Mouse (Mus musculus) lung, embryonic 16.5 days (tissue): Measurements from ENCODE around the gene G0s2. TPM values are rescaled to one million over a fixed set of nuclear protein-coding genes. Genes with fewer than 3 reads are reported as not detected.

ENCODE experiments used
- ATAC-seq: fragments of 200-750 bp; cut with Nextera tagmentation; 2 replicates; pipeline ENCODE4 v1.8.0; 2017; ENCODE audit warnings: low read depth, mild to moderate bottlenecking, moderate library complexity
- H3K27ac ChIP-seq: fragments of 300-500 bp; sonication (generic); 2 replicates; pipeline ENCODE4 v1.5.1; 2014; ENCODE audit warnings: mild to moderate bottlenecking, control low read depth, low read length
- H3K27me3 ChIP-seq: fragments of 300-500 bp; sonication (generic); 2 replicates; pipeline ENCODE4 v1.6.1; 2014; ENCODE audit warnings: low read depth, low read length, mixed read lengths; ENCODE audit not compliant: control insufficient read depth, insufficient read depth
- H3K36me3 ChIP-seq: fragments of 300-500 bp; sonication (generic); 2 replicates; pipeline ENCODE4 v1.6.1; 2014; ENCODE audit warnings: low read length; ENCODE audit not compliant: control insufficient read depth, insufficient read depth
- H3K4me1 ChIP-seq: fragments of 300-500 bp; sonication (generic); replicated peaks from 2 replicates; pipeline ENCODE4 v1.6.1; 2014; ENCODE audit warnings: low read length, mixed read lengths; ENCODE audit not compliant: control insufficient read depth, insufficient read depth
- H3K4me2 ChIP-seq: fragments of 300-500 bp; sonication (generic); 2 replicates; pipeline ENCODE4 v1.6.1; 2014; ENCODE audit warnings: low read depth, low read length, control low read depth
- H3K4me3 ChIP-seq: fragments of 300-500 bp; sonication (generic); 2 replicates; pipeline ENCODE4 v1.5.1; 2014; ENCODE audit warnings: mild to moderate bottlenecking, low read length, control low read depth
- H3K9ac ChIP-seq: fragments of 300-500 bp; sonication (generic); 2 replicates; pipeline ENCODE4 v1.6.1; 2014; ENCODE audit warnings: low read length, control low read depth
- H3K9me3 ChIP-seq: fragments of 300-500 bp; sonication (generic); 2 replicates; pipeline ENCODE4 v1.6.1; 2016; ENCODE audit warnings: low read length; ENCODE audit not compliant: control insufficient read depth
- WGBS: fragments of 180-500 bp; shearing (Covaris S2); extraction: QIAGEN DNeasy Blood & Tissue Kit; methylation state at CpG from one replicate; pipeline ENCODE4 v1.1.7; 2014; 5-methylcytosine and 5-hydroxymethylcytosine counted together
- polyA plus RNA-seq: library from polyadenylated mRNA; unstranded; fragments of >200 nt; fragmentation: Nextera tagmentation; extraction: Ambion mirVana; gene quantifications from 2 replicates; pipeline ENCODE4 v1.2.1, GENCODE M21; 2015

The G0s2 gene
- polyA plus RNA-seq, 1 experiment from 2014 or later, result 263 TPM

DNA sequence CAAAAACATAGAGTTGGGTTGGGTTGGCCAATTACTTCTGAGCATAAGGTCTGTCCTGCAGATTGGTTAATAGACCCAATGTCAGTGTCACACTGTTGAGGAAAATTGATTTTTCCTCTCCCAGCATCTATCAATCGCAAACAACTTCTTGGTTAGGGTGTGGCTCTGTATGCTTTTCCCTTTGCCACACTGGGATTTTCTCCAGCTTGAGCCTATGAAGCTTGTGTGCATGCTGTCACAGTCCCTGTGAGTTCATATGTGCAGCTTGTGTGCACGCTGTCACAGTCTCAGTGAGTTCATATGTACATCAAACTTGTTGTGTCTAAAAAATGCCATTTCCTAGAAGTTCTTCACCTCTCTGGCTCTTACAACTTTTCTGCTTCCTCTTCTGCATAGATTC, 33.8 kb upstream of the G0s2 start:
- WGBS, result 84% methylated on average over 2 of the region's 2 CpGs
- Histone ChIP-seq H3K4me3 (no peak overlapping the region), H3K9ac (no peak overlapping the region), H3K4me1 (peaks cover 3% of the 10 kb centered on the region; the same call in 1 of the 2 replicates), H3K27ac (no peak overlapping the region), H3K9me3 (no peaks in the 10 kb centered on the region), H3K27me3 (no peaks in the 10 kb centered on the region), H3K36me3 (no peaks in the 10 kb centered on the region), H3K4me2 (no peak overlapping the region)
- no peak for ATAC-seq

DNA sequence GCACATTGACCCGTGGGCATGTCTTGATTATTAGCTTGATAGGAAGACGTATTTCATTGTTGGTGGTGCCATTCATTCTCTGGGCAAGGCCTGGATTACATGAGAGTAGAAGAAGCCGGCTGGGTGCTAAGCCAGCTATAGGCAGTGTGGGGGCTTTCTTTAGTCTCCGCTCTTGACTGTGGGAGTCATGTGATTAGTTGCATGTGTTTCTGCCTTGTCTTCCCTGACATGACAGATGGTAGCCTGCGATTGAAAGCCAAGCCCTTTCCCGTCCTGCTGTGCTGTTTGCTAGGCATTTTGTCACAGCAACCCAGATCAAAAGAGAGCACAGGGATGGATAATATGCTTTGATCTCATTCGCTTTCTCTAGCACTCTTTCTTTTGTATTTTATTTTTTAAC, 32.4 kb upstream of the G0s2 start:
- Histone ChIP-seq H3K9ac (no peak overlapping the region), H3K36me3 (no peaks in the 10 kb centered on the region), H3K4me2 (no peak overlapping the region), H3K9me3 (no peaks in the 10 kb centered on the region), H3K4me1 (peaks cover 1% of the 10 kb centered on the region; the same call in 1 of the 2 replicates), H3K27me3 (no peaks in the 10 kb centered on the region), H3K4me3 (no peak overlapping the region), H3K27ac (no peak overlapping the region)
- ATAC-seq, result no peak
- WGBS, result 45% methylated on average over 7 of the region's 7 CpGs

DNA sequence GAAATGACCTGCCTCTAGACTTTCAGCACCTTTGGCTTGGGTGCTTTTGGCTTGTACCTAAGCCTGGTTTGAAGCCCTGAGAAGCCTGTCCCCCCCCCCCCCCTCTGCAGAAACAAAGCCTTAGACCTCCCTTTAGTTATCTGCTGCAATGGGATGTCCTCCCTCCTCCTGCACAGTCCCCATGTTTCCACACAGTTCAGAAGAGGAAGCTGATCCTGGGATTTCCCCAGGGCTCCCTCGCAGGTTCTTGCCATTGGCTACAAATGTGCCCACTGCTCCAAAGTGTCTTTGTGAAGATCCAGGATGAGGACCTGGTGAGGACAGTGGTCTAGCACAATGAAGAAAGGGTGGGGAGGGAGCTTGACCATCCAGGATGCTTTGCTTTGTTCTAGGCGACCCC, 30.1 kb upstream of the G0s2 start:
- 55% methylated on average over 2 of the region's 2 CpGs for WGBS
- no peaks in the 10 kb centered on the region for H3K9me3 ChIP-seq
- peak overlapping the region; percentile 51 for H3K4me2 ChIP-seq
- H3K9ac ChIP-seq, result no peak overlapping the region
- H3K27me3 ChIP-seq, result no peaks in the 10 kb centered on the region
- H3K4me3 ChIP-seq, result no peak overlapping the region
- H3K27ac ChIP-seq, result no peak overlapping the region
- no peak for ATAC-seq
- H3K36me3 ChIP-seq, result no peaks in the 10 kb centered on the region
- no peaks in the 10 kb centered on the region; the same call in 1 of the 2 replicates for H3K4me1 ChIP-seq

DNA sequence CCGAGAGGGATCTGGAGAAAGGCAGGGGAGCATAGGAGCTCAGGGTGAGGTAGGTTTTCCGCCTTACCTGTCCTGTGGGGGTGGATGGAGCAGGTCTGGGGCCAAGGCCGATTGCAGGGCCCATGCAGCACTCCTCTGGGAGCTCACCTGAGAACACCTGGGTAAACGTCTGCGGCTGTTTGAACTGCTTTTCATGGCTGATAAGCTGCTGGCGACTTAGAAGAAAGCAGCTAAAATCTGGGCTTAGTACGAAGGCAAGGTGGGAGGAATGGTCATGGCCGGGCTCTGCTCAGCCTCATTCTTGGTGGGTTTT, 29.0 kb upstream of the G0s2 start:
- H3K4me1 ChIP-seq, result no peaks in the 10 kb centered on the region; the same call in 1 of the 2 replicates
- no peaks in the 10 kb centered on the region for H3K36me3 ChIP-seq
- peak; percentile 75 for ATAC-seq
- no peaks in the 10 kb centered on the region for H3K27me3 ChIP-seq
- H3K4me3 ChIP-seq, result peak overlapping the region; percentile 28
- no peaks in the 10 kb centered on the region for H3K9me3 ChIP-seq
- 36% methylated on average over 8 of the region's 8 CpGs for WGBS
- peak overlapping the region; percentile 8; the same call in 1 of the 2 replicates for H3K9ac ChIP-seq
- peak overlapping the region; percentile 51 for H3K4me2 ChIP-seq
- peak overlapping the region; percentile 75 for H3K27ac ChIP-seq

DNA sequence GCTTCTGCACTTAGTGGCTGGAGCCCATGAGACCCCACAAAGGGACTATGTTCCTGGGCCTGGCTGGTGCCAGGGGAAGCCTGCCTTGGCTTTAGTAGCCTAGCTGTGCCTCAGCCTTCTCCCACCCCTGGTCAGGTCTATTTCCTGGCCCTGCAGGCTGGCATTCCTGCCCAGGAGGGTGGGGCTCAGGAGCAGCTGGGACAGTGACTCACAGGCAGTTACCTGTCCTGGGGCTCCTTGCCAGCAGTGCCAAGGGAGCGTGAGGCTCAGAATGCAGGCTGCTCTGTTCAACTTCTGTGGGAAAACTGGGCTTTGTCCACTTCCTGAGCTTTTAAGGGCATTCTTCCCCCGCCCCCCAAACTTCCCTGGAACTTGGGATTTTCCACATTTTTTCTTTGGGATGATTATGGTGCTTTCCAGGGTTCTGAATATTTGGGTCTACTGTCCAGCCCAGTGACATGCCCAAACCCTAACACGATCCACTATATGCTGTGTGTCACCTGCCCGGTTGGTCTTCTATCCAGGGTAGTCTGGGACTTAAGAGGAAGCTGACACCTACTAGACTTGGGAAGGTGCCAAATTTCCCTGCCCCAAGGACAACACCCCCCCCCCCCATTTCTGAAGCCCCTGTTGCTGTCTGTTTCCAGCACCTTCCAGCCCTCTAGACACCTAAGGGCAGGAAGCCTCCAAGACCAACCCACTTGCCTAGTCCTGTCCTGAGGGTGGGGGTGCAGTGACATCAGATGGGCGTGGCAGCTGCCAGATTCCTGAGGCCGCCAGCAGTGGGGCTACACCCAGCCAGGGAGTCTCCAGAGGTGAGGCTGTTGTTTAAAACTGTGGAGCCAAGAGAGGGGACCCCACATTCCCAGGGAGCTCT, 28.4 kb upstream of the G0s2 start:
- peak overlapping the region; percentile 51 for H3K4me2 ChIP-seq
- no peaks in the 10 kb centered on the region for H3K9me3 ChIP-seq
- H3K4me1 ChIP-seq, result no peaks in the 10 kb centered on the region; the same call in 1 of the 2 replicates
- H3K9ac ChIP-seq, result peak overlapping the region; percentile 8; the same call in 1 of the 2 replicates
- WGBS, result 34% methylated on average over 6 of the region's 6 CpGs
- no peaks in the 10 kb centered on the region for H3K36me3 ChIP-seq
- peak overlapping the region; percentile 28 for H3K4me3 ChIP-seq
- H3K27ac ChIP-seq, result peak overlapping the region; percentile 75
- ATAC-seq, result peak; percentile 92
- no peaks in the 10 kb centered on the region for H3K27me3 ChIP-seq

DNA sequence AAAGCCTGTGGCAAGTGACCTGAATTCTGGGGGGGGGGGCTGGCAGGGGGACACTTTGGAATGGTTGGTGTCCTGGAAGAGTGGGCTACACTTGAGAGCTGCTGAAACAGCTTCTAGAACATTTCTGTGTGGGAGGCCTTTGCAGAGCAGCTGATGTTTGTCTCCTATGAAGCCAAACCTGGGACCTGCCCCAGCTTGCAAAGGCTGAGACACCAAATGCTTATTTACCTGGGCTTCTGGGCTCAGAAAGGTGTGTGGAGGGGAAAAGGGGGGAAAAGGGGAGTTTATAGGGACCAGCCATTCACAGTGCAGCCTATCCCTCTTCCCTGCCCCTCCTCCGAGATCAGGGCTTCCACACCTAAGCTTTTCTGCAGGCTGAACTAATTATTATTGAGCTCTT, 27.0 kb upstream of the G0s2 start:
- no peak overlapping the region for H3K27ac ChIP-seq
- no peaks in the 10 kb centered on the region for H3K9me3 ChIP-seq
- WGBS, result 67% methylated on average over 1 of the region's 1 CpGs
- H3K4me2 ChIP-seq, result no peak overlapping the region
- no peak overlapping the region for H3K9ac ChIP-seq
- no peak for ATAC-seq
- no peaks in the 10 kb centered on the region for H3K27me3 ChIP-seq
- H3K4me1 ChIP-seq, result no peaks in the 10 kb centered on the region; the same call in 1 of the 2 replicates
- H3K4me3 ChIP-seq, result no peak overlapping the region
- no peaks in the 10 kb centered on the region for H3K36me3 ChIP-seq

DNA sequence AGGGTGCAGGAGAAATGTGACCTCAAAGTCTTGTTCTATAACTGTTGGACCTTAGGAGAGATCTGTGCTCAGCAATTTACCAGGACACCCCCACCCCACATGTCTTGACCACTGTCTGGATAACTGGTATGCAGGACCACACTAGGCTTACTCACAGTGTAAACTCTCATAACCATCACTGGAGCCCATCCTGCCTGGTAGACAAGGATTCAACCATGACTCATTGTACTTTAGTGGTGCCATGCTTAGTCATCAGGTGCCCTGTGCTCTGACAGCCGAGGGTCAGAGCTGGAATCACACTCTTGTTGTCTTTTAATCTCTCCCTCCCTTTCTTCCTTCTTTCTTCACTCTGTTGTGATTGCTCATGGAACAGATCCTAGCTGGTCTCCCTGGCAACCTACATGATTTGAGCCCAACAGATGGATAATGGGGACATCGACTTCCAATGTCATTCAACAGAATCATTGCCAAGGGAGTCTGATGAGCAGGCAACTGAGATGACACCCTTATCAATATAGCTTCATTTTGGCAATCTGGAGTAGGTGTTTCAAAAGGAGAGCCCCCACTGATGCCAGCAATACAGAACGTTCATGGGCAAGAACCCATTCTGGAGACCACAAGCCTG, 25.2 kb upstream of the G0s2 start:
- WGBS, result 72% methylated on average over 3 of the region's 3 CpGs
- Histone ChIP-seq H3K36me3 (no peaks in the 10 kb centered on the region), H3K4me3 (no peak overlapping the region), H3K4me2 (no peak overlapping the region), H3K9ac (no peak overlapping the region), H3K4me1 (no peaks in the 10 kb centered on the region; the same call in 1 of the 2 replicates), H3K9me3 (no peaks in the 10 kb centered on the region), H3K27me3 (no peaks in the 10 kb centered on the region), H3K27ac (no peak overlapping the region)
- ATAC-seq, result no peak

DNA sequence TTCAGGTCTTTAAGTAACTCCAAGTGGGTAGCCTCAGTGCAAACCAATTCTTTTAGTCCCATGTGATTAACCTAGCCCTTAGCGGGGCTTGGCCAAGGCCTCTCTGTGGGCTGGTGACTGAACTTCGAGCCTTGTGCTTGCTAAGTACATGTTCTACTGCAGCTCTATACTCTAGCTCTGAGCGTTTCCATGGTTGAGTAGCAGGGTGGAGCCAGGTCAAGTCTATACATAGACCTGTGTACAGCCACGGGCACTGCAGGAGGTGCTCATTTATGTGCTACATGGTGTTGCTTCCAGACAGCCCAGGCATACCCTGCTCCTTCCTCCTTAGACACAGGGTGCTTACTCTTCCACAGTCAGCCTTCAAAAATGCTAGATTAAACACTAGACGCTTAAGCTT, 22.9 kb upstream of the G0s2 start:
- no peaks in the 10 kb centered on the region for H3K36me3 ChIP-seq
- no peak overlapping the region for H3K4me2 ChIP-seq
- no peak overlapping the region for H3K9ac ChIP-seq
- 72% methylated on average over 5 of the region's 5 CpGs for WGBS
- H3K27ac ChIP-seq, result no peak overlapping the region
- no peaks in the 10 kb centered on the region for H3K27me3 ChIP-seq
- no peaks in the 10 kb centered on the region for H3K9me3 ChIP-seq
- no peak overlapping the region for H3K4me3 ChIP-seq
- no peak for ATAC-seq
- H3K4me1 ChIP-seq, result no peaks in the 10 kb centered on the region; the same call in 1 of the 2 replicates

DNA sequence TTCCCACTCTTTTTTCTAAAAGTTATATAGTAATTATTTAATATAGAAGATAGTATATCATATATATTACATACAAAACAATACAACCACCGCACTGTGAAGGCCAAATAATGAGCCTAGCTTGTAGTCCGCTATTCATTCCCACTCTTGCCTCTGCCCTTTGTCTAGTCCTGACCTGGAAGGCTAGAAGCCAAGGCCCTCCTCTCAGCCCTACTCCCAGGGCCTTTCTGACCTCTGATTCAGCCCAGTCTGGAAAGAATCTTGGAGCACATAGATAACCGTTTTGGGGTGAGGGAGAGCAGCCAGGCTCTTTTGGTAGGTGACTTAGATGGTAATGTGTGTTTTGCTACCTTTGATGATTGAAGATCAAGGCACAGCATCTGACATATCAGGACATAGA, 20.9 kb upstream of the G0s2 start:
- H3K9ac ChIP-seq, result no peak overlapping the region
- H3K27me3 ChIP-seq, result no peaks in the 10 kb centered on the region
- no peaks in the 10 kb centered on the region for H3K4me1 ChIP-seq
- H3K4me2 ChIP-seq, result no peak overlapping the region
- ATAC-seq, result no peak
- WGBS, result 63% methylated on average over 3 of the region's 3 CpGs
- no peaks in the 10 kb centered on the region for H3K36me3 ChIP-seq
- H3K4me3 ChIP-seq, result no peak overlapping the region
- no peak overlapping the region for H3K27ac ChIP-seq
- no peaks in the 10 kb centered on the region for H3K9me3 ChIP-seq
